Mouse (Mus musculus) adrenal gland, postnatal 4 days (tissue): Measurements from ENCODE around the gene Mrpl33. TPM values are rescaled to one million over a fixed set of nuclear protein-coding genes. Genes with fewer than 3 reads are reported as not detected.
"Not testable (repeated sequence)": the region's sequence is repeated elsewhere in the genome, so short reads cannot be mapped to it uniquely, and the experiment has no call there.

Experiments
- DNase-seq, 2 experiments: peaks; one replicate each; pipeline ENCODE4 v3.0.0; 2021 to 2022; ENCODE audit warnings: low spot score in 2 of 2, mixed read lengths in 2 of 2
- long read RNA-seq, 2 experiments: library from polyadenylated mRNA; stranded (forward); transcript quantifications; one replicate each; pipeline ENCODE4 v2.0.0; 2021
- total RNA-seq, 2 experiments: library from RNA; stranded (reverse); gene quantifications; 2 replicates each; pipeline ENCODE4 v1.2.3; 2021

The Mrpl33 gene
- total RNA-seq = 100 to 1,000 TPM; 262 to 270 TPM
- long read RNA-seq, experiment 1, transcript Mrpl33-203 (2 exons, 2,741 nt) = major isoform, 6 of 334 reads
- long read RNA-seq, experiment 1, partial matches to known transcripts = 0 of 334 reads
- long read RNA-seq, experiment 1, other reads (novel, unspliced or antisense) = 324 of 334 reads
- long read RNA-seq, experiment 2, transcript Mrpl33-203 (2 exons, 2,741 nt) = major isoform, 16 of 190 reads
- long read RNA-seq, experiment 2, transcript Mrpl33-206 (3 exons, 773 nt) = minor isoform, 6 of 190 reads
- long read RNA-seq, experiment 2, partial matches to known transcripts = 0 of 190 reads
- long read RNA-seq, experiment 2, other reads (novel, unspliced or antisense) = 168 of 190 reads

DNA sequence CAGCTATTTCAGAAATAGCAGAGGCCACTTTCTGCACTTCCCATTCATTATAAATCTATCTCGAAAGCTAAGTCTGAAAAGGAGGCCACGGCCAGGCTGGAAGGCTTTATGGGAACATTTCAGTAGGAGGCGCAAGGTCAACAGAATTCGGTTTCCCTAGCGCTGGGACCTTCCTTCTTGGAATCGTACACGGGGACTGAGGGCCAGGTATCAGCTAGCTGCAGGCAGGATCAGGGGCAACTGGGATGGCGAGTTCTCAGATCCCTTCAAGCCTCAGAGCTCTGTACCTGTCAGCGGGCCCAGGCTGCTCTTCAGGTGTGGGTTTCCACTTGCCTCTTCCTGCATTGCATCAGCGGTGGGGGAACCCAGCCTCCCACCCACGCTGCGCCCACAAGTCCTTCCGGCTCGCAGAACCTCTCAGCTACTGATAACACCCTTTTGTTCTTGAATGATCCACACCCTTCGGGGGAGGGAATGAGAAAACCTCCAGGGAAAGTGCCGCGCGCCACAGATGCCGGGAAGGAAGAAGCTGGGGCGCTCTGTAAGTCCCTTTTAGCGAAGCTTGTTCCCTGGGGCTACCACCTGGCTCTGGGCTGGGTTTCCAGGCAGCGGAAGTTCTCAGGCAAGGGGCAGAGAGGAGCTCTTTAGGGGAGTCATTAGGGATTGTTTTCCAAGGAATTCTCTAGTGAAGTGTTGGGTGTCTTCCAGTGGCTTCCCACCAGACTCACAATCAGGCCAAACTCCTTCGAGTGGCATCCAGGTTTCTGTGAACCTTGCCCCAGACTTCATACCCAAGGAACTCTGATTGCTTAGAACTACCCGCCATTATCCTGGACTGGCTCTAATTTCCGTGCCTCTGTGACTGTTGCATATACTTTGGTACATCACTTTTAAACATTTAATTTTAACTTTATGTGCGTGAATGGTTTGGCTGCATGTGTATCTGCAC, at the start of gene Mrpl33:
TSS of gene Mrpl33 (plus strand) at position 455 of the 949 bp plus-strand sequence.
- no peak for DNase-seq

- no peak for DNase-seq
Measured at GRCm38 (mm10) chr5:31559401-31559800, 37.3 kb upstream of the Mrpl33 start.

GRCm38 (mm10) chr5:31560352-31560751, 36.4 kb upstream of the Mrpl33 start:
- DNase-seq = no peak

DNA sequence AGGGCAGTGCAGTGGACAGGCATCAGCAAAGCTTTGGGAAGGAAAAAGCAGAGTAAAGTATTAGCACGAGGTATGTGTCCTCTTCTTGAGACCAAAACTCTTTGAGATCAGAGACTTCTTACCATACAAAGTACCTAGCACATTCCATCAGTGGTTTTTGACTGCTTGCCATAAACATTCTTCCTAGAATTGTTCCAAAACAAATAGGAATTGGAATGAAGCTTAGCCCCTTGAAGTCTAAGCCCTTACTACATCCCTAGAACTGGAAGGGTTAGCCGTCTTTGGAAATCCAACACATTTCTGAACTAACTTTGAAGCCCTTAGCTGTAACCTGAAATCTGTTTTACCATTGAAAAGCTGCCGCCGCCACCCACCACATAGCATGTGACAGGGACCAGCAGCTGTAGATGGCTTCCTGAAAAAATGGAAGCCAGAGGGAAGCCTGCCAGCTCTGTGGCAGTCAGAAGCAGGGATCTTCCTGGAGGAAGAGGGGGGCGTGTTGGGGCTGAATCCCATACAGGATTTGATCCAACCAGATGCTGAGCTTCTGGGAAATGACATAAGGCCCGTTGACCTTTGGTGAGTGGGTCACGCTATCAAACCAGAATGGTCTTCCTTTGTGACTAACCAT, 34.6 kb upstream of the Mrpl33 start:
- DNase-seq = no peak

- peak; percentile 42 to 54 for DNase-seq
Measured at GRCm38 (mm10) chr5:31563496-31563895, 33.2 kb upstream of the Mrpl33 start.

DNA sequence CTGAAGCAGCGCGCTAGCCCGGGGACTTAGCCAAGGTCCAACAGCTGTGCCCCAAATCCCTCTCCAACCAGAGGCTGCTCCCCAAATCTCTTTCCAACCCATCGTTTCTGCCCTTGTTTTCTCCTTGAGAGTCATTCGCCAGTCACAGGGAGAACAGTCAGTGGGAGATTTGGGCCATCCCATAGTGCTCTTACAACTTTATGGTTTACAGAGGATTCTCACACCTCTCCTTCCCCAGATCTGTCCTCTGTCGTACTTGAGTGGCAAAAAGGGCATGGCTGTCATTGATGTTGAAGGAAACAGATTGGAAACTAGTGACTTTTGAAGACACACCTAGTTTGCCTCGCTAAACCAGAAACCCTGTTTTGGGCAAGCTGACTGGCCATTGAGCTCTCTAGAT, 32.8 kb upstream of the Mrpl33 start:
- DNase-seq = no peak

- DNase-seq = no peak
Measured at GRCm38 (mm10) chr5:31564976-31565375, 31.8 kb upstream of the Mrpl33 start.

DNA sequence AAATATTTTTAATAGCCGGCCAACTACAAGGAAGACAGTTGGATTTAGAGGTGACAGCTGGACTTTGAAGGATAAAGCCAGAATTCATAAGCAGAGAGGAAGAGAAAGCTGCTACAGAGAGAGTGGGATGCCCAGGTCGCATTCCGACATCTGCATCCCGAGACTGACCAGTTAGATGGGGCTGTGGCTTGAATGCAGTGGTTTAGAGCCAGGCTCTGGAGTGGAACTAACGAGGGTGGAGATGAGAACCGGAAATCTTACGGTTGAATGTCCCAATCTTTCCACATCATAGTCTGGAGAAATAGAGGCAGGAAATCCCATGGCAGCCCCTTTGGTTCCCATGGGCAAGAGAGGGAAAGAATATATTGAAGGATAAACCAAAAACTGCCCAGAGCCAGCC, 30.7 kb upstream of the Mrpl33 start:
- DNase-seq = no peak

DNA sequence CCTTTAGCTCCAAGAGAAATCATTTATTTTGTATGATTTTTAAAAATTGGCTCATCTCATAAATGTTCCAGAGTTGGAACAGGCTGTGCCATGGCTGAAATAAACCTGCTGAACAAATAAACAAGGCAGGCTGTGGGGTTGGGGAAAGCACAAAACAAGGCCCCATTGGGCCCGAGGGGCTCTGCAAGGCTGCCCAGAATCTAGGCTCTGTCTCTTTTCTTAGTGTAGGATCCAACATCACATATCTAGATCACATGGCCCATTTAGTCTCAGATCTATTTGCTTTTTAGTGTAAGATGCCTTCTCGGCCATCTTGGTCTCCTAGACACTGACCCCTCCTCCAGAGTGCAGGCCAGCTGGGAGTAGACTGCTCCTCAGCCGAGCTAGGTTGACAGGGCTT, 30.3 kb upstream of the Mrpl33 start:
- no peak for DNase-seq

- no peak for DNase-seq
Measured at GRCm38 (mm10) chr5:31567951-31568657, 28.6 kb upstream of the Mrpl33 start.

DNA sequence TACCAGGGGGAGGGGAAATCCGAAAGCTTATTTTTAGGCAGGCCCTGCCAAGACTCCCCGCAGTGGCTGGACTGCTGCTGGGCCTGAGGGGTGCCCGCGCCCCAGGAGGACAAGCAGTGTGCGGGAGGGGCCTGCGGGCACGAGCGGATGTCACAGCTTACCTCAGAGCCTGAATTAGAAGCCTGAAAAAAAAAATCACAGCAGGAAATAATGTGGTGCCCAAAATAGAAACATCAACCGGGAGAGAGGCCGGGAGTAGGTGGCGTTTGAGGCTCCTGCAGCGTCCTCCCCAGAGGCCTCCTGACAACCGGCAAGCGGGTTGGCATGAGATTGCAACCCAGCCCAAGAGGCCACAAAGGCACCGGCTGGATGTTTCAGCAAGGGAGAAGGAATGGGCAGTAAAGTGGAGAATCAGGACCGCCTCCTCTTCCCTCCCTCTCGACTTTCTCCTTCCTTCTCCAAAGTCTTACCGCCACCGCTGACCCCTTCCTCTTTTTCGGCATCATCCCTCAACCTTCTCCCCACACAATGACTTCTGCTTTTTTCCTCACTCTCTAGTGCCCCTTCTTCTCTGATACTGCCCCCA, 25.6 kb upstream of the Mrpl33 start:
- DNase-seq = no peak

- DNase-seq = no peak
Measured at GRCm38 (mm10) chr5:31573722-31574121, 23.0 kb upstream of the Mrpl33 start.

GRCm38 (mm10) chr5:31576539-31576975, 20.2 kb upstream of the Mrpl33 start:
- DNase-seq = no peak

- DNase-seq = no peak
Measured at GRCm38 (mm10) chr5:31581263-31581662, 15.5 kb upstream of the Mrpl33 start.

DNA sequence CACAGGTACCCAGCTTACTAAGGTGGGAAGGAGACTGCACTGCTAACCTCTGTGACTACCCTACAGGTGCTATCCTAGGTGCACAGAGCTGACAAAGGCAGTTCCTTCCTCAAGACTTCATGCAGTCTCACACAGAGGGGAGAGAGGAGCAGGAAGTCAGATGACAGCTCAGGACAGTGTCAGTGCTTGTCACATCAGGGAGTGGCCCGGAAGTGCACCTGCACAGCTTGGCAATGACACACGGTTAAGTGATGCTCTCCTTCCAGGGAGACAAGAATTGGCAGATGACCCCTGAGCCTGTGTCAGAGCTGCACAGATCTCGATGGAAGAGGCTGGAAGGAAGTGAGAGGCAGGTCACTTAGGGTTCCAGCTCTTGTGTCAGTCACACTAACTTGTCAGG, 14.8 kb upstream of the Mrpl33 start:
- DNase-seq = no peak

- DNase-seq = no peak
Measured at GRCm38 (mm10) chr5:31583261-31583660, 13.5 kb upstream of the Mrpl33 start.

DNA sequence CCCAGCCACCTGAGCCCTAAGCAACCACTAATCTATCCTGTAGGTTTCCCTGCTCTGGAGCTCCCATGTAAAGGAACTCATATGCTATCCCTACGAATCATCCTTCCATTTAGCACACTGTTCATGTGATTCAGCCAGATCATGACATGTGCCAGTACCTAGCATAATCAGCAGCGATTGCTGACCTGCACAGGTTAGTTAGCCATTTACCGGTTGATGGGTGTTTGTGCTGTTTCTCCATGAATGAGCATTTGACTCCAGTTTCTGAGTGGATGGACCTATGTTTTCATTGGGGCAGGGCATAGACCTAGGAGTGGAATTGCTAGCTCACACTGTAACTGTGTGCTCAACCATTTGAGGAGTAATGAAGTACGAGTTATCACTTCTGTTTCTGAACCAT, 11.2 kb upstream of the Mrpl33 start:
- no peak for DNase-seq

- no peak for DNase-seq
Measured at GRCm38 (mm10) chr5:31588016-31588415, 8.7 kb upstream of the Mrpl33 start.

DNA sequence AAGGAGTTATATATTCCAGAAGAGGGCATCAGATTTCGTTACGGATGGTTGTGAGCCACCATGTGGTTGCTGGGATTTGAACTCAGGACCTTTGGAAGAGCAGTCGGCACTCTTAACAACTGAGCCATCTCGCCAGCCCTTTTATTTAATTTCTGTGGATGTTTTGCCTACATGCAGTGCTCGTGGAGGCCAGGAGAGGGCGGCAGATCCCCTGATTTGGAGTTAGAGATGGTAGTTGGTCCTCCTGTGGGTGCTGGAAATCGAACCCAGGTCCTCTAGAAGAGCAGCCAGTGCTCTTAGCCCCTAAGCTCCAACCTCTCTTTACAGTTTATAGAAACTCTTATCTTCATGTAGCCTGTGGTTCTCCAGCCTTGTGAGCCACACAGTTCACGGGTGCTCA, 8.1 kb upstream of the Mrpl33 start:
- DNase-seq = not testable (repeated sequence)

DNA sequence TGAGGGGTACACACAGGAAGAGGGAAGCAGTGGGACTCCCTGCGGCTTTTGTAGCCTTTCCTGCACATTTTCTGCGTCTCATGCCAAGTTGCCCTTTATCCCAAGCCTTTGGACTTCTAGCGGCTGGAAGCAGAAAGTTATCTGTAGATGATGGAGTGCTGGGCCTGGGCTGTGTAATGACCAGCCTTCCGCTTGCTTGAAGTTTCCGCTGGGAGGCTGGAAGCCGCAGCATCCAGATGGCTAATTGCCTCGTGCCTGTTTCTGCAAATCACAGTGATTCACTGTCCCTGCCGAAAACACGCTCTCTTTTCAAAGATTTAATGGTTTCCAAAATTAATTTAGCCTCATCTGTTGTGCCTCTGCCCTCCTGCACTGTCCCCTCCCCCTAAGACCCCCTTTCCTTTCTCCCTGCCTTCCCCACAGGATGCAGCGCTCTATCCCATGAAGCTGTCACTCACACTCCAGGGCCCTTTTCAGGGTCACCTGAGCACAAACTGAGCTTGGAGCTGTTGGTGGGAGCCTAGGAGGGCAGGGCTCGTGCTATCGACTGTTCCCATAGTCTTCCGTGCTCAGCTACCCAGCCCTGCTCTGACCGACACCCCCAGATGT, 6.9 kb upstream of the Mrpl33 start:
- DNase-seq = no peak
